In genomic region chrX:102119042-102119864, GRCm38 (mm10) we compare ENCODE assay signal across 8 mouse cellular contexts. TPM values are rescaled to one million over a fixed set of nuclear protein-coding genes. Genes with fewer than 3 reads are reported as not detected.
A peak's percentile ranks its signal among the peaks of the same experiment; 100 is the strongest.
DNase-seq lines count a peak whose midpoint lies in the region; ATAC-seq and TF ChIP-seq lines count a peak whose summit lies in the region.

Gene Pin4 (plus strand): TSS chrX:102119447.

- no peak; the same call in 1 of the 2 replicates for TF ChIP-seq CTCF in gastrocnemius, adult 2 months (IDR thresholded peaks at IDR 0.05)
- peak; percentile 51 for TF ChIP-seq CTCF in hindbrain, postnatal 0 days (IDR thresholded peaks at IDR 0.05; ENCODE audit: low read depth)
- TF ChIP-seq CTCF in left cerebral cortex, adult 2 months (IDR thresholded peaks at IDR 0.05) = peak; percentile 21

- H3K4me2 ChIP-seq in hindbrain, postnatal 0 days (ENCODE audit: low read depth, low read length) = peak within 1 kb of the TSS; percentile 63

- no peaks in the 10 kb centered on the region for H3K36me3 ChIP-seq in hindbrain, postnatal 0 days (ENCODE audit: insufficient read depth, low read length)

- H3K9ac ChIP-seq in hindbrain, postnatal 0 days (replicated peaks; ENCODE audit: low read length) = peak within 1 kb of the TSS; percentile 56

- peak; percentile 97 for DNase-seq in ZHBTc4 (ENCODE audit: low read depth, low spot score)
- peak; percentile 93 for DNase-seq in gastrocnemius, adult 2 months
- DNase-seq in hindbrain, postnatal 0 days (ENCODE audit: low spot score) = peak; percentile 96
- DNase-seq in left cerebral cortex, adult 2 months (ENCODE audit: extremely low spot score in 1 of 2, low spot score in 2 of 2) = peak; percentile 83 to 88
- DNase-seq in right cerebral cortex, adult 2 months (ENCODE audit: low spot score in 2 of 2) = peak; percentile 90 to 92
- DNase-seq in urinary bladder, postnatal 14 days (ENCODE audit: low spot score) = peak; percentile 91

- peak within 1 kb of the TSS; percentile 83 for H3K4me3 ChIP-seq in gastrocnemius, adult 2 months
- H3K4me3 ChIP-seq in hindbrain, postnatal 0 days (ENCODE audit: low read length) = peak within 1 kb of the TSS; percentile 51
- peak within 1 kb of the TSS; percentile 62 for H3K4me3 ChIP-seq in left cerebral cortex, adult 2 months

- H3K9me3 ChIP-seq in hindbrain, postnatal 0 days (ENCODE audit: low read length) = no peaks in the 10 kb centered on the region

- WGBS in hindbrain, postnatal 0 days = 24% methylated on average over 30 of the region's 30 CpGs

- peak within 1 kb of the TSS; percentile 78 for H3K27ac ChIP-seq in gastrocnemius, adult 2 months
- peak within 1 kb of the TSS; percentile 60 for H3K27ac ChIP-seq in hindbrain, postnatal 0 days
- H3K27ac ChIP-seq in left cerebral cortex, adult 2 months = peak within 1 kb of the TSS; percentile 77

- intact Hi-C loops in gastrocnemius, adult 2 months (cut with DNase I) = no loop called here
- intact Hi-C loops in left cerebral cortex, adult 2 months (cut with DNase I) = loop anchor here (5.0 kb wide), 1 partner anchor 167 kb away; no protein-coding TSS in a partner anchor

- H3K4me1 ChIP-seq in hindbrain, postnatal 0 days (ENCODE audit: insufficient read depth, low read length) = no peaks in the 10 kb centered on the region

- no peaks in the 10 kb centered on the region for H3K27me3 ChIP-seq in hindbrain, postnatal 0 days (ENCODE audit: insufficient read depth, low read length)

- ATAC-seq in common myeloid progenitor, adult 5-6 weeks (replicated peaks; ENCODE audit: low read depth, poor library complexity, severe bottlenecking) = peak; percentile 98
- peak; percentile 99 for ATAC-seq in hindbrain, postnatal 0 days
- ATAC-seq in megakaryocyte, adult 5-6 weeks (ENCODE audit: poor library complexity, severe bottlenecking) = peak; percentile 99

RNA-seq across cellular contexts. Expression of gene Pin4, which starts in this region (rescaled TPM):
- total RNA-seq in common myeloid progenitor, adult 5-6 weeks (2017) = 96.1 and 155 TPM in 2 replicates
- total RNA-seq in gastrocnemius, adult 2 months (2021) = 10 to 100 TPM; 25.0 to 40.3 TPM
- 2.2 and 5.3 TPM in 2 replicates for total RNA-seq in hindbrain, postnatal 0 days (2014; rRNA removed)
- 50.1 and 57.6 TPM in 2 replicates for polyA plus RNA-seq in hindbrain, postnatal 0 days (2015; fragmentation: Nextera tagmentation; extraction: Ambion mirVana)
- 10 to 100 TPM; 28.2 to 29.9 TPM for total RNA-seq in left cerebral cortex, adult 2 months (2021)
- total RNA-seq in megakaryocyte, adult 5-6 weeks (2015) = 46.4 and 55.5 TPM in 2 replicates
- 105 and 116 TPM in 2 replicates for total RNA-seq in megakaryocyte, adult 5-6 weeks (2017)

Comparison
In these comparisons a context has a peak if more than half of its experiments do, and no peak if none do; other contexts are left out.
1. Peak in every context shown above with its lines: DNase-seq, ATAC-seq, H3K4me3 ChIP-seq and H3K27ac ChIP-seq.